Mouse (Mus musculus) heart, embryonic 13.5 days (tissue): ENCODE results near the gene Ppp2r5c. TPM values are rescaled to one million over a fixed set of nuclear protein-coding genes. Genes with fewer than 3 reads are reported as not detected.

Experiments used
- ATAC-seq: fragments of 200-750 bp; cut with Nextera tagmentation; 2 replicates; pipeline ENCODE4 v1.8.0; 2017; ENCODE audit warnings: moderate TSS enrichment; ENCODE audit not compliant: insufficient number of reproducible peaks, low FRiP score, low TSS enrichment; ENCODE audit errors: extremely low read depth
- H3K27ac ChIP-seq: fragments of 300-500 bp; sonication (generic); replicated peaks from 2 replicates; pipeline ENCODE4 v1.5.1; 2015; ENCODE audit warnings: moderate library complexity, mild to moderate bottlenecking, inconsistent platforms
- H3K27me3 ChIP-seq: fragments of 300-500 bp; sonication (generic); replicated peaks from 2 replicates; pipeline ENCODE4 v1.6.1; 2015; ENCODE audit warnings: mild to moderate bottlenecking, inconsistent platforms
- H3K36me3 ChIP-seq: fragments of 300-500 bp; sonication (generic); 2 replicates; pipeline ENCODE4 v1.6.1; 2015; ENCODE audit warnings: mild to moderate bottlenecking, inconsistent platforms
- H3K4me1 ChIP-seq: fragments of 300-500 bp; sonication (generic); 2 replicates; pipeline ENCODE4 v1.6.1; 2015; ENCODE audit warnings: inconsistent platforms
- H3K4me2 ChIP-seq: fragments of 300-500 bp; sonication (generic); 2 replicates; pipeline ENCODE4 v1.6.1; 2015; ENCODE audit warnings: inconsistent platforms, mild to moderate bottlenecking, moderate library complexity
- H3K4me3 ChIP-seq: fragments of 300-500 bp; sonication (generic); 2 replicates; pipeline ENCODE4 v1.5.1; 2015; ENCODE audit warnings: moderate library complexity, mild to moderate bottlenecking, inconsistent platforms
- H3K9ac ChIP-seq: fragments of 300-500 bp; sonication (generic); 2 replicates; pipeline ENCODE4 v1.6.1; 2015; ENCODE audit warnings: inconsistent platforms, mild to moderate bottlenecking, moderate library complexity
- H3K9me3 ChIP-seq: fragments of 300-500 bp; sonication (generic); 2 replicates; pipeline ENCODE4 v1.6.1; 2016; ENCODE audit warnings: inconsistent platforms
- WGBS: fragments of 180-500 bp; shearing (Covaris S2); methylation state at CpG from one replicate; pipeline ENCODE4 v1.1.7; 2015; ENCODE audit warnings: mixed read lengths; 5-methylcytosine and 5-hydroxymethylcytosine counted together
- polyA plus RNA-seq: library from polyadenylated mRNA; unstranded; fragments of >200 nt; fragmentation: Nextera tagmentation; extraction: Ambion mirVana; gene quantifications from 2 replicates; pipeline ENCODE4 v1.2.1, GENCODE M21; 2015

Gene Ppp2r5c
- polyA plus RNA-seq = 113 and 127 TPM in 2 replicates

DNA sequence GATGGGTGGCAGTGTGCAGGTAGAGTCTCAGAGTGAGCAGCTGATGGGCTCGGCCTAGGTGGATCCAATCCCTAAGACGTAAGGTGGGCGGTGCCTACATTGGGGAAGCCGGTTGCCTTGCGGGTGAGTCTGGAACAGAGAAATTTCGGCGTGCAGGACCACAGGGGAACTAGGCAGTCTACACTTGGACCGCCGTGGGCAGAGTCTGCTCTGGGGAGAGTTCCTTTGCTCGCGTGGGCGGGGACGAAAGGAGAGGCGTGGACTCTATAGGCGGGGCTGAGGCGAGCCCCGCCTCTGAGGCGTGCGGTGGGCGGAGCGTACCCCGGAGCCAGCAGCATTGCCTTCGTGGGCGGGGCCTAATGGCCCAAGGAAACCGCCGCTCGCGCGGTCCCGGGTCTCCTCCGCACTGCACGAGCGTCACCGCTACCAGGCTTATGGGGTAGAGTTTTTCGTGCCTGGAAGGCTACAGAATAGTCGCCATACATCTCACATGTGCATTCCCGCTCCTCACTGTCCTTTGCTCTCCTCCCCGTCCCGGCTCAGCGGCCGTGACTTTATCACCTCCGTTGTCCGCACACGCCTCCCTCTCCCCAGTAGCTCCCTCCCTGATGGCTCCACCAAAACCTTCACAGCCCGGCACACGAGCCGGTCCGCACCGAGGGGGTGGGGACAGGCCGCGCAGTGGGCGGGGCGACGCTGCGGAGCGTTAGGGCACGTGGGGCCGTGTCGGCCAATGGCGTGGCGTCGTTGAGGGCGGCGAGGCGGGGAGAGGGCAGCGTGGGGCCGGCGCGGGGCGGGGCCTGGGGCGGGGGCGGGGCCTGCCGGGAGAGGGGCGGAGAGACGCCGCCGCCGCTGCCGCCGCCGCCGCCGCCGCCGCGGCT is at the start of gene Ppp2r5c:
TSS of gene Ppp2r5c (plus strand) at position 831 of the 881 bp plus-strand sequence.
- Histone ChIP-seq H3K27me3 (peaks cover 27% of the 10 kb centered on the region), H3K27ac (peak within 1 kb of the TSS; percentile 98), H3K4me1 (peaks cover 11% of the 10 kb centered on the region; the same call in 1 of the 2 replicates), H3K9ac (peak within 1 kb of the TSS; percentile 91), H3K9me3 (no peaks in the 10 kb centered on the region), H3K4me2 (peak within 1 kb of the TSS; percentile 91), H3K4me3 (peak within 1 kb of the TSS; percentile 91), H3K36me3 (peaks cover 8% of the 10 kb centered on the region)
- peak; percentile 95 for ATAC-seq
- WGBS = under 1% methylated on average over 68 of the region's 86 CpGs

DNA sequence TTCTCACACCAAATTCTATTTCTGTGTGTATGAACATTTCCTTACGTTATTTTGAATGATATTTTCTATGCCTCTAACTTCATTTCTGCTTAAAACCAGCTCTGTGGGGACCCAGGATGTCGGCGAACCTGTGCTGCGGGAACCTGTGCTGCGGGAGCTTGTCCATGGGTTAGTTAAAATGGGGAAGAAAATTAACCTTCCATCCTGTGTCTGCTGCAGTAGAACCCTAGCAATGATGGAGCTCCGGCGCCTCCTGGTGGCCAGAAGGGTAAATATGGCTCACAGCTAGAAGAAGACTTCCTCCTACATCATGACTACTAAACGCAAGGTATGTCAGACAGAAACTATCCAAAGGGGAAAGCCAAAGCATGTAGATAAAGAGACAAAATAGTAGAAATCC is 48.6 kb upstream of the Ppp2r5c start:
- H3K27me3 ChIP-seq = peaks cover 6% of the 10 kb centered on the region; the same call in 1 of the 2 replicates
- H3K4me2 ChIP-seq = no peak overlapping the region
- no peak overlapping the region for H3K4me3 ChIP-seq
- H3K36me3 ChIP-seq = no peaks in the 10 kb centered on the region
- no peaks in the 10 kb centered on the region for H3K9me3 ChIP-seq
- WGBS = 34% methylated on average over 8 of the region's 8 CpGs
- no peaks in the 10 kb centered on the region for H3K4me1 ChIP-seq
- ATAC-seq = no peak
- H3K27ac ChIP-seq = no peak overlapping the region
- no peak overlapping the region for H3K9ac ChIP-seq

GRCm38 (mm10) chr12:110399161-110399560 is 47.8 kb upstream of the Ppp2r5c start:
- H3K4me2 ChIP-seq = no peak overlapping the region
- 75% methylated on average over 6 of the region's 6 CpGs for WGBS
- H3K9me3 ChIP-seq = no peaks in the 10 kb centered on the region
- no peaks in the 10 kb centered on the region for H3K4me1 ChIP-seq
- H3K4me3 ChIP-seq = no peak overlapping the region
- H3K9ac ChIP-seq = no peak overlapping the region
- H3K27me3 ChIP-seq = 0 out of 2 replicates have a peak, but pooled peaks cover 6% of the 10 kb centered on the region
- no peaks in the 10 kb centered on the region for H3K36me3 ChIP-seq
- ATAC-seq = no peak
- H3K27ac ChIP-seq = no peak overlapping the region

DNA sequence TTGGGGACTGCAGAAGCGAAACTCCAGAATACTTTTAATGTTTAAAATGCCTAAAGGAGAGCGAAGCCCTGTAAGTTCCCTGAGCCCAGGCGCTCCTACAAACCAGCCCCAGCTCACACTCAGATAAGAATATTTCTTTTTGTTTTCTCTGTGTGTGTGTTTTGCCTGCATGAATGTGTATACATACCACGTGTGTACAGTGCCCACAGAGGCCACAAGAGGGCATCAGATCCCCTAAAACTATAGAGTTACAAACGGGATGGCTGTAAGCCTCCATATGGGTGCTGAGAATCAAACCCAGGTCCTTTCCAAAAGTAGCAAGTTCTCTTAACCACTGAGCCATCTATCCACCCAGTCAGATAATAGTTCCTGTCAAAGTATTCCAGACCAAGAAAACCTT is 46.0 kb upstream of the Ppp2r5c start:
- Histone ChIP-seq H3K36me3 (no peaks in the 10 kb centered on the region), H3K9me3 (no peaks in the 10 kb centered on the region), H3K4me3 (no peak overlapping the region), H3K27ac (no peak overlapping the region), H3K27me3 (0 out of 2 replicates have a peak, but pooled peaks cover 6% of the 10 kb centered on the region), H3K4me1 (no peaks in the 10 kb centered on the region), H3K4me2 (no peak overlapping the region), H3K9ac (no peak overlapping the region)
- no peak for ATAC-seq
- whole genome bisulfite sequencing = 81% methylated on average over 5 of the region's 5 CpGs

DNA sequence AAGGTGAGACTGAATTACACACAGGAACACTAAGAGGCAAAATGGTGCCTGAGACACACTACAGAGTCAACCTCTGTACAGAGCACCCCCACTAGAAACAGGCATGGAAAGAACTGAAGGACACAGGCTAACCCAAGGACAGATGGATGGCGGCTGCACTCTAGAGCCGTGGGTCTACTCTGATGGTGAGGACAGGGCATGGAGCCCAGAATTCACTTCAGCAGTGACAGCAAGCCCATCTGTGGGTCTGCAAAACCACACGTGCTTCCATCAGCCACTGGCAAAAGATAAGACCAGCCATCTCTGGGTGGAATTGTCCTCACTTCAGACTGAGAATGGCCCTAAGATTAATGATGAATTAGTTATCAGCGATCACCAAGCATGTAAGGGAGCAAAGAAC is 45.0 kb upstream of the Ppp2r5c start:
- H3K9me3 ChIP-seq = no peaks in the 10 kb centered on the region
- WGBS = 70% methylated on average over 4 of the region's 4 CpGs

DNA sequence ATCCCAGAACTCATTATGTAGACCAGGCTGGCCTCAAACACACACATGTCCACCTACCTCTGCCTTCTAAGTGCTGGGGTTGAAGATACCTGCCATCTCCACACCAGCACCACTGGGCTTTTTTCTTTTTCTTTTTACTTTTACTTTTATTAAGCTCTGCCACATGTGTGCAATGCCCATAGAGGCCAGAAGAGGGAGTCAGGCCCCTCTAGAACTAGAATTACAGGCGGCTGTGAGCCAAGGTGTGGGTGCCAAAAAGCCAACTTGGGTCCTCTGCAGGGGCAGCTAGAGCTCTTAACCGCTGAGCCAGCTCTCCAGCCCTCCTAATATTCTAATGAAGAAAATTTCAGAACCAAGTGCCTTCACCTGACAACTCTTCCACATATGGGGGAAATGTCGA is 30.7 kb upstream of the Ppp2r5c start:
- 44% methylated on average over 3 of the region's 3 CpGs for WGBS
- Histone ChIP-seq H3K9me3 (no peaks in the 10 kb centered on the region), H3K36me3 (no peaks in the 10 kb centered on the region), H3K4me2 (no peak overlapping the region), H3K4me3 (no peak overlapping the region), H3K27me3 (peaks cover 4% of the 10 kb centered on the region), H3K27ac (no peak overlapping the region), H3K9ac (no peak overlapping the region), H3K4me1 (peaks cover 18% of the 10 kb centered on the region)
- ATAC-seq = no peak

More for the DNA sequence above, 45.0 kb upstream of the Ppp2r5c start:
- H3K4me2 ChIP-seq = no peak overlapping the region
- no peaks in the 10 kb centered on the region for H3K36me3 ChIP-seq
- 0 out of 2 replicates have a peak, but pooled peaks cover 6% of the 10 kb centered on the region for H3K27me3 ChIP-seq
- ATAC-seq = no peak
- H3K27ac ChIP-seq = no peak overlapping the region
- H3K4me3 ChIP-seq = no peak overlapping the region
- no peaks in the 10 kb centered on the region for H3K4me1 ChIP-seq
- H3K9ac ChIP-seq = no peak overlapping the region

DNA sequence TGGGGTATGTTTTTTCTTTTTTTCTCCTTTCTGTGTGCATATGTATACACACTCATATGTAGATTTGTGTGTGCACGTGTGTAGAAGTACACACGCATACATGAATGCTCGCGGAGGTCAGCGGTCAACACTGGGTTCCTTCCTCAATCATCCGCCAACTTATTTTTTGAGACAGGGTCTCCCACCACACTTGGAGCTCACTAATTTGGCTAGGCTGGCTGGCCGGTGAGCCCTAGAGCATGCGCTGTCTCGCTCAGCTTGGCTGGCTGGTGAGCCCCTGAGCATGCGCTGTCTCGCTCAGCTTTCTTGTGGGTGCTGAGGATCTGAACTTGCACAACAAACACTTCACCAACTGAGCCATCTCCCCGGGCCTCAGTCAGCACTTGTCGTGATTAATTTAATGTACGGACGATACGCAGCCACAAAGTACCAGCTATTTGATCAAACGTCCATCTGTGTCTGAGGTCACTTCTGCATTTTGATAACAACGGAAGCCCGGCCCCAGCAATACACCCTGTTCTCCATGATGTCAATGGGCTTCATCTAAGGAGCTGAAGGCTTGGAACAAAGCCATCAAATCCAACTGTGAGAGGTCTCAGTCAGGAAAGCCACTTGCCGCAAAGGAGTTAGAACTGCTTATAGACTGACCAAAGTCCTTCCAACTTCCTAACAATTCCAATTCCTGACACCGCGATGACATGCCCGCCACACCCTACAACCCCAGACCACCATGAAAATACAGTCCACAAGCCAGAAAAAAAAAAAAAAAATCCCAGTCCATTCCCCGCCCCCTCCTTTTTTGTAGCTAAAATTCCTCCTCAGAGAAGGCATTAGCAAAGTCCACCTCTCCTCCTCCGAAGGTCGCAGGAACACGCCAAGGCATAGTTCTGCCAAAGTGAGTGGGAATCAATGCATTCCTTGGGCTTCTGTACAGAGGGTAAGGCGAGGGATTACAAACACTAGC is 29.6 kb upstream of the Ppp2r5c start:
- peaks cover 4% of the 10 kb centered on the region for H3K27me3 ChIP-seq
- peak overlapping the region; percentile 22 for H3K4me3 ChIP-seq
- no peak overlapping the region for H3K27ac ChIP-seq
- 44% methylated on average over 28 of the region's 28 CpGs for WGBS
- H3K4me1 ChIP-seq = peaks cover 18% of the 10 kb centered on the region
- peak overlapping the region; percentile 52 for H3K4me2 ChIP-seq
- H3K36me3 ChIP-seq = no peaks in the 10 kb centered on the region
- H3K9me3 ChIP-seq = no peaks in the 10 kb centered on the region
- H3K9ac ChIP-seq = 0 out of 2 replicates have a peak overlapping the region, but pooled peaks have one; percentile 16
- no peak for ATAC-seq

- Histone ChIP-seq H3K27ac (no peak overlapping the region), H3K9me3 (no peaks in the 10 kb centered on the region), H3K36me3 (no peaks in the 10 kb centered on the region), H3K4me2 (peak overlapping the region; percentile 52), H3K27me3 (peaks cover 4% of the 10 kb centered on the region), H3K4me3 (no peak overlapping the region), H3K9ac (0 out of 2 replicates have a peak overlapping the region, but pooled peaks have one; percentile 16), H3K4me1 (peaks cover 18% of the 10 kb centered on the region)
- ATAC-seq = 0 out of 2 replicates have a peak, but pooled peaks have one; percentile 11
- 46% methylated on average over 20 of the region's 20 CpGs for WGBS
These were observed 28.8 kb upstream of the Ppp2r5c start for GRCm38 (mm10) chr12:110417987-110418734.

DNA sequence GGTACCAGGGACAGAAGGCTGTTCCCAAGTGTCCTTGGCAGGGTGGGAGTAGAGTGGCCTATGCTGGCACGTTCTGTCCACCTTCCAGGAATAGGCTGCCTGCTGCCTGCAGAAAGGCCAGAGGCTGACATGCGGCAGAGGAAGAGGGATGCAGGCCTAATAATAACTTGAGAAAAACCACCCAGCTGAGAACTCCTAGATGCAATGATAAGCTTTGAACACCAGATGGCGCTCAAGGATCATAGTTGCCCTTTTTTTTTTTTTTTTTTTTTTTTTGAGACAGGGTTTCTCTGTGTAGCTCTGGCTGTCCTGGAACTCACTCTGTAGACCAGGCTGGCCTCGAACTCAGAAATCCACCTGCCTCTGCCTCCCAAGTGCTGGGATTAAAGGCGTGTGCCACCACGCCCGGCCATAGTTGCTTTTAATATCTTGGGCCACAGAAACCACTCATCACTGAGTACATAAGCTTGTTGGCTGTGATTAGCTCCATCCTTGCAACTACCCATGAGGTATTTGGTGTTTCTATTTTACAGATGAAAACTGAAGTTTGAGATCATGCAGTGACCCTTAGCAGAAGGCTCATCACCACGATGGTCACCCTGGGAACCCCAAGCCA is 28.1 kb upstream of the Ppp2r5c start:
- Histone ChIP-seq H3K9ac (no peak overlapping the region), H3K27ac (no peak overlapping the region), H3K9me3 (no peaks in the 10 kb centered on the region), H3K36me3 (no peaks in the 10 kb centered on the region), H3K27me3 (peaks cover 4% of the 10 kb centered on the region), H3K4me1 (peaks cover 18% of the 10 kb centered on the region), H3K4me2 (no peak overlapping the region), H3K4me3 (no peak overlapping the region)
- ATAC-seq = no peak
- WGBS = 34% methylated on average over 8 of the region's 8 CpGs

DNA sequence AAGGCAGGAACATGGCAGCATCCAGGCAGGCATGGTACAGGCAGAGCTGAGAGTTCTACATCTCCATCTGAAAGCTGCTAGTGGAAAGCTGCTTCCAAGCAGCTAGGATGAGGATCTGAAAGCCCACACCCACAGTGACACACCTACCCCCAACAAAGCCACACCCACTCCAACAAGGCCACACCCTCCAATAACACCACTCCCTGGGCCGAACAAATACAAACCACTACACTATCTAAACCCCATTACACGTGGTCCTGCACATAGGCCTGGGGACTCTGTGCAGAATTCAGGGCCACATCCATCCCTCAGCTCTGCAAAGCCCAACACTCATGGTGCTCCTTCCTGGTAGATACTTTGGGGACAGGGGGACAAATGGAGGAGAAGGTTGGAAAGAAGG is 27.0 kb upstream of the Ppp2r5c start:
- Histone ChIP-seq H3K36me3 (no peaks in the 10 kb centered on the region), H3K27ac (no peak overlapping the region), H3K9ac (no peak overlapping the region), H3K9me3 (no peaks in the 10 kb centered on the region), H3K4me2 (no peak overlapping the region), H3K4me3 (no peak overlapping the region), H3K4me1 (peaks cover 18% of the 10 kb centered on the region), H3K27me3 (peaks cover 4% of the 10 kb centered on the region)
- 50% methylated on average over 2 of the region's 2 CpGs for WGBS
- no peak for ATAC-seq
